Mouse (Mus musculus): ENCODE measurements at regions not wholly inside any gene's neighbourhood (a gene's known extent, or its start where the extent isn't known, plus 50 kb on each side); places are given as distances from the start of the nearest gene placed in this dataset.

- Histone ChIP-seq H3K36me3 (ENCODE audit: insufficient read depth, low read length) (no peaks in the 10 kb centered on the region), H3K27ac (ENCODE audit: low read length) (no peak overlapping the region), H3K4me2 (replicated peaks; ENCODE audit: low read depth, low read length) (no peak overlapping the region), H3K9me3 (ENCODE audit: low read length) (no peaks in the 10 kb centered on the region), H3K27me3 (ENCODE audit: insufficient read depth, low read length) (no peaks in the 10 kb centered on the region), H3K4me1 (ENCODE audit: insufficient read depth, low read length) (no peaks in the 10 kb centered on the region), H3K4me3 (ENCODE audit: low read length) (no peak overlapping the region), H3K9ac (replicated peaks; ENCODE audit: low read length) (no peak overlapping the region)
- WGBS = 90% methylated on average over 1 of the region's 1 CpGs
- ATAC-seq (ENCODE audit: low FRiP score, low TSS enrichment) = no peak
Observed at GRCm38 (mm10) chr13:10542723-10543122, 182.1 kb upstream of the Chrm3 start.

- ATAC-seq (ENCODE audit: low FRiP score, low TSS enrichment) = no peak
- Histone ChIP-seq H3K4me2 (replicated peaks; ENCODE audit: low read depth, low read length) (no peak overlapping the region), H3K4me3 (ENCODE audit: low read length) (no peak overlapping the region), H3K27me3 (ENCODE audit: insufficient read depth, low read length) (no peaks in the 10 kb centered on the region), H3K9me3 (ENCODE audit: low read length) (no peaks in the 10 kb centered on the region), H3K36me3 (ENCODE audit: insufficient read depth, low read length) (no peaks in the 10 kb centered on the region), H3K4me1 (ENCODE audit: insufficient read depth, low read length) (no peaks in the 10 kb centered on the region), H3K9ac (replicated peaks; ENCODE audit: low read length) (no peak overlapping the region), H3K27ac (ENCODE audit: low read length) (no peak overlapping the region)
- 79% methylated on average over 8 of the region's 8 CpGs for WGBS
Observed at GRCm38 (mm10) chr13:10540197-10540940, 179.7 kb upstream of the Chrm3 start.

- no peak for ATAC-seq (ENCODE audit: low FRiP score, low TSS enrichment)
- 81% methylated on average over 4 of the region's 4 CpGs for WGBS
- H3K27ac ChIP-seq (ENCODE audit: low read length) = no peak overlapping the region
- no peak overlapping the region for H3K4me3 ChIP-seq (ENCODE audit: low read length)
- no peaks in the 10 kb centered on the region for H3K9me3 ChIP-seq (ENCODE audit: low read length)
- no peaks in the 10 kb centered on the region for H3K27me3 ChIP-seq (ENCODE audit: insufficient read depth, low read length)
- H3K4me2 ChIP-seq (replicated peaks; ENCODE audit: low read depth, low read length) = no peak overlapping the region
- H3K4me1 ChIP-seq (ENCODE audit: insufficient read depth, low read length) = no peaks in the 10 kb centered on the region
- H3K9ac ChIP-seq (replicated peaks; ENCODE audit: low read length) = no peak overlapping the region
- no peaks in the 10 kb centered on the region for H3K36me3 ChIP-seq (ENCODE audit: insufficient read depth, low read length)
Observed at GRCm38 (mm10) chr13:10538927-10539326, 178.3 kb upstream of the Chrm3 start.

- no peak overlapping the region for H3K4me2 ChIP-seq (replicated peaks; ENCODE audit: low read depth, low read length)
- no peaks in the 10 kb centered on the region for H3K36me3 ChIP-seq (ENCODE audit: insufficient read depth, low read length)
- H3K9me3 ChIP-seq (ENCODE audit: low read length) = no peaks in the 10 kb centered on the region
- H3K27ac ChIP-seq (ENCODE audit: low read length) = no peak overlapping the region
- no peaks in the 10 kb centered on the region for H3K4me1 ChIP-seq (ENCODE audit: insufficient read depth, low read length)
- no peak overlapping the region for H3K4me3 ChIP-seq (ENCODE audit: low read length)
- H3K27me3 ChIP-seq (ENCODE audit: insufficient read depth, low read length) = no peaks in the 10 kb centered on the region
- no peak overlapping the region for H3K9ac ChIP-seq (replicated peaks; ENCODE audit: low read length)
- ATAC-seq (ENCODE audit: low FRiP score, low TSS enrichment) = no peak
- 89% methylated on average over 2 of the region's 2 CpGs for WGBS
Observed at GRCm38 (mm10) chr13:10527251-10527650, 166.6 kb upstream of the Chrm3 start.

- H3K27me3 ChIP-seq (ENCODE audit: insufficient read depth, low read length) = no peaks in the 10 kb centered on the region
- no peaks in the 10 kb centered on the region for H3K4me1 ChIP-seq (ENCODE audit: insufficient read depth, low read length)
- H3K4me3 ChIP-seq (ENCODE audit: low read length) = no peak overlapping the region
- 70% methylated on average over 5 of the region's 5 CpGs for WGBS
- H3K36me3 ChIP-seq (ENCODE audit: insufficient read depth, low read length) = no peaks in the 10 kb centered on the region
- H3K9me3 ChIP-seq (ENCODE audit: low read length) = no peaks in the 10 kb centered on the region
- ATAC-seq (ENCODE audit: low FRiP score, low TSS enrichment) = no peak
- H3K27ac ChIP-seq (ENCODE audit: low read length) = no peak overlapping the region
- no peak overlapping the region for H3K4me2 ChIP-seq (replicated peaks; ENCODE audit: low read depth, low read length)
- H3K9ac ChIP-seq (replicated peaks; ENCODE audit: low read length) = no peak overlapping the region
Observed at GRCm38 (mm10) chr13:10526470-10527207, 166.0 kb upstream of the Chrm3 start.

- ATAC-seq (ENCODE audit: low FRiP score, low TSS enrichment) = no peak
- Histone ChIP-seq H3K27ac (ENCODE audit: low read length) (no peak overlapping the region), H3K4me2 (replicated peaks; ENCODE audit: low read depth, low read length) (no peak overlapping the region), H3K9me3 (ENCODE audit: low read length) (no peaks in the 10 kb centered on the region), H3K4me1 (ENCODE audit: insufficient read depth, low read length) (no peaks in the 10 kb centered on the region), H3K36me3 (ENCODE audit: insufficient read depth, low read length) (no peaks in the 10 kb centered on the region), H3K4me3 (ENCODE audit: low read length) (no peak overlapping the region), H3K9ac (replicated peaks; ENCODE audit: low read length) (no peak overlapping the region), H3K27me3 (ENCODE audit: insufficient read depth, low read length) (no peaks in the 10 kb centered on the region)
- 32% methylated on average over 7 of the region's 7 CpGs for WGBS
Observed at GRCm38 (mm10) chr13:10504211-10504610, 143.6 kb upstream of the Chrm3 start.

GRCm38 (mm10) chr13:10455323-10455722 is 94.7 kb upstream of the Chrm3 start:
- no peak overlapping the region for H3K4me2 ChIP-seq (replicated peaks; ENCODE audit: low read depth, low read length)
- no peaks in the 10 kb centered on the region for H3K27me3 ChIP-seq (ENCODE audit: insufficient read depth, low read length)
- H3K9me3 ChIP-seq (ENCODE audit: low read length) = peaks cover 3% of the 10 kb centered on the region; the same call in 1 of the 2 replicates
- no peaks in the 10 kb centered on the region for H3K4me1 ChIP-seq (ENCODE audit: insufficient read depth, low read length)
- no peak for ATAC-seq (ENCODE audit: low FRiP score, low TSS enrichment)
- H3K9ac ChIP-seq (replicated peaks; ENCODE audit: low read length) = no peak overlapping the region
- H3K4me3 ChIP-seq (ENCODE audit: low read length) = no peak overlapping the region
- 90% methylated on average over 6 of the region's 6 CpGs for WGBS
- no peaks in the 10 kb centered on the region for H3K36me3 ChIP-seq (ENCODE audit: insufficient read depth, low read length)
- no peak overlapping the region for H3K27ac ChIP-seq (ENCODE audit: low read length)

- Histone ChIP-seq H3K27ac (ENCODE audit: low read length) (no peak overlapping the region), H3K27me3 (ENCODE audit: insufficient read depth, low read length) (no peaks in the 10 kb centered on the region), H3K4me1 (ENCODE audit: insufficient read depth, low read length) (no peaks in the 10 kb centered on the region), H3K36me3 (ENCODE audit: insufficient read depth, low read length) (no peaks in the 10 kb centered on the region), H3K9ac (replicated peaks; ENCODE audit: low read length) (no peak overlapping the region), H3K9me3 (ENCODE audit: low read length) (peaks cover 3% of the 10 kb centered on the region; the same call in 1 of the 2 replicates), H3K4me2 (replicated peaks; ENCODE audit: low read depth, low read length) (no peak overlapping the region), H3K4me3 (ENCODE audit: low read length) (no peak overlapping the region)
- 83% methylated on average over 4 of the region's 4 CpGs for WGBS
- no peak for ATAC-seq (ENCODE audit: low FRiP score, low TSS enrichment)
Observed at GRCm38 (mm10) chr13:10454667-10455066, 94.0 kb upstream of the Chrm3 start.

GRCm38 (mm10) chr13:10451057-10451456 is 90.4 kb upstream of the Chrm3 start:
- H3K27me3 ChIP-seq (ENCODE audit: insufficient read depth, low read length) = no peaks in the 10 kb centered on the region
- H3K36me3 ChIP-seq (ENCODE audit: insufficient read depth, low read length) = no peaks in the 10 kb centered on the region
- 37% methylated on average over 3 of the region's 3 CpGs for WGBS
- no peak for ATAC-seq (ENCODE audit: low FRiP score, low TSS enrichment)
- H3K4me1 ChIP-seq (ENCODE audit: insufficient read depth, low read length) = no peaks in the 10 kb centered on the region
- H3K4me3 ChIP-seq (ENCODE audit: low read length) = no peak overlapping the region
- H3K9me3 ChIP-seq (ENCODE audit: low read length) = peaks cover 3% of the 10 kb centered on the region; the same call in 1 of the 2 replicates
- H3K9ac ChIP-seq (replicated peaks; ENCODE audit: low read length) = no peak overlapping the region
- no peak overlapping the region for H3K4me2 ChIP-seq (replicated peaks; ENCODE audit: low read depth, low read length)
- H3K27ac ChIP-seq (ENCODE audit: low read length) = no peak overlapping the region

GRCm38 (mm10) chr13:10449502-10449901 is 88.9 kb upstream of the Chrm3 start:
- Histone ChIP-seq H3K27me3 (ENCODE audit: insufficient read depth, low read length) (no peaks in the 10 kb centered on the region), H3K4me3 (ENCODE audit: low read length) (no peak overlapping the region), H3K27ac (ENCODE audit: low read length) (no peak overlapping the region), H3K36me3 (ENCODE audit: insufficient read depth, low read length) (no peaks in the 10 kb centered on the region), H3K9ac (replicated peaks; ENCODE audit: low read length) (no peak overlapping the region), H3K4me1 (ENCODE audit: insufficient read depth, low read length) (no peaks in the 10 kb centered on the region), H3K4me2 (replicated peaks; ENCODE audit: low read depth, low read length) (no peak overlapping the region), H3K9me3 (ENCODE audit: low read length) (no peaks in the 10 kb centered on the region)
- ATAC-seq (ENCODE audit: low FRiP score, low TSS enrichment) = no peak
- WGBS = 83% methylated on average over 6 of the region's 6 CpGs
